Mouse (Mus musculus) layer of hippocampus, adult 11-12 months (tissue): ENCODE measurements around the gene Ccdc174.

Experiments used
- DNase-seq: peaks from one replicate; pipeline ENCODE4 v3.0.0; 2022; ENCODE audit warnings: low spot score

The Ccdc174 gene

DNA sequence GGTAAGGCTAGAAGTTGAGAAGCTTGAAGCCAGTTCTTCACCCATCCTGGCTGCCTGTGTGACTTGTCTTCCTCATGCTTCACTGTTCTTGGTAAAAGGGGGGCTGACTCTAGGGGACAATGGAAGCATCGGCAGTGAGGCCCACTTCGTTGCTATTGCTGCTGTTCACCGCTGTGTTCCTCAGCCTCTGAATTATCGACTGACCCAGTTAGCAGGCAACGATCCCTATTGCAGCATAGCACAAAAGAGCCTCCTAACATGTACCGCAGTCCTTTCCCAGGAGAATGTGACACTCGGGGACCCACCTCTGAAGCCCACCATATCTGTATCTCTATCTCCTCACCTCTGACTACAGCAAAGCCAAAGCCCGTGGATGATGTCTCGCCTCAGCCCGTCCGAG is 39.9 kb downstream of the Ccdc174 start:
- no peak for DNase-seq

DNA sequence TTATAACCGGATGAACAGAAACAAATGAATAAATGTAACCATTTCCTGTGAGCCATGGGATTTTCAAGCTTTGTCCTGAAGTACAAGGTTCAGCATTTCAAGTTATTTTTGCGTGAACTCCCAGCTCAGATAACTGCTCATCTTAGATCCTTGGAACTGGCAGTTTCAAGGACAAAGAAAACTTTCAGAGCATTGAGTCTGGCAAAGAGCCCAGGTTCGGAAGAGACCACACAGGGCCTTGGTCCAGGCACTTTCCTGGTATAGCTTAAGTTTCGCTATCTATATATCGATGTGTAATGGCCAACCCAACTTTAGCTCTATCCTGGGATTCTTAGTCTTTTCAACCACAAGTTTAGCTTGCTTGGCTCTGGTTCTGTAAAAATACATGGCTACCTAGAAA is 53.4 kb downstream of the Ccdc174 start:
- no peak for DNase-seq

DNA sequence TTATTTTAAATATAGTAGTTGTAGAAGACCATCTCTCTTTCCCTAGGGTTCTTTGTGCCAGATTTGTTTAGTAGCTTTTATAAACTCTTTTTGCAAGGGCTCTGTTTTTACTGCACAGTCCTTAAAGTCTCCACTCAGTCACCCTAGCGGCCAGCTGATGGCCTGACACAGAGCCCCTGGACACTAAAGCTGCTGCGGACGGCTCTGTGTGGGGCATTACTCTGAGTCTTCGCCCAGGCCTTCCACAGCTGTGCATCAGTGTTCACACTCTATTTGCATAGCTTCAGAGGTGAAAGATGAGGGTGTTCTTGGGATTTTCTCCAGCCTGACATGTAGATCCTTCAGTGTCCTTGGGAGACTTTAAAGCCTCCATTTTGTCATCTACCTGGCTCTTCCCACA is 60.6 kb downstream of the Ccdc174 start:
- DNase-seq = no peak

GRCm38 (mm10) chr6:91948426-91948825 is 70.6 kb downstream of the Ccdc174 start:
- no peak for DNase-seq
